Mouse (Mus musculus) large intestine, adult 2 months (tissue): ENCODE results near the gene Bank1. TPM values are rescaled to one million over a fixed set of nuclear protein-coding genes. Genes with fewer than 3 reads are reported as not detected.

Experiments
- DNase-seq: peaks from one replicate; pipeline ENCODE4 v3.0.0-alpha.2; 2012; ENCODE audit warnings: low read depth, low spot score
- WGBS: fragments of 180-500 bp; shearing (Covaris S2); methylation state at CpG from one replicate; pipeline ENCODE4 v1.1.7; 2018; 5-methylcytosine and 5-hydroxymethylcytosine counted together
- polyA plus RNA-seq: library from polyadenylated mRNA; depleted of rRNA; stranded (reverse); fragments of >200 nt; gene quantifications from 2 replicates; pipeline ENCODE4 v1.2.3, GENCODE M21; 2012

Bank1 gene
- polyA plus RNA-seq, 1 experiment, result 2.1 TPM

DNA sequence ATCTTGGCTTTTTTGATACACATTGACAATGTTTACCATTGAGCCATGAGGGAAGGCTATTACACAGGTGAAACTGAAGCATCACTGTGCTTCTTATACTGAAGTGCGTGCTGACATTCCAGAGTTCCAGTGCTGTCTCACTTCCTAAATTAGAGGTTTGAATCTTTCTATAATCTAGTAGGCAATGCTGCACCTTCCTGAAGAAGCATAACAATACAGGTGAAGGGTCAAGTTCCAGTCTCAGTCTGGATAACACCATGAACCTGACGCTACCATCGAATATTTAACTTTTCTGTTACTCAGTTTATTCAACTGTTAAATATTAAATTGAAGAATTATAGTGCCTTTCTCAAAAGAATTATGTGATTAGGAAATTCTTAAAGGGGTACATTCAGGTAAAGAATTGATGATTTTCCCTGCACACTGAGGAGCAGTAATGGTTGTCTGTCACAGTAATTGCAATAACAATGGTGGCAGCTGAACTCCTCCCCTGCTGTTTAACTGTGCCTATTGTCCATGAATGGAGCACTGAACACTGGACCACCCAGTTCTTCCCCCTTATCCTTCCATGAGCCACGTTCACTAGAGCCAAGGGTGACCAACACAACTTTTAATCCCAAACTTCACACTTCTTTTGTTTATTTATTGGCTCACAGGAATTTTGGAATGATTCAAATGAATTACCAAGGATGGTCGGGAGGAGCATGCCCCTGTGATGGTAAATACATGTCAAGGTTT lies 210.2 kb downstream of the Bank1 start:
- 63% methylated on average over 5 of the region's 5 CpGs for WGBS
- no peak for DNase-seq

DNA sequence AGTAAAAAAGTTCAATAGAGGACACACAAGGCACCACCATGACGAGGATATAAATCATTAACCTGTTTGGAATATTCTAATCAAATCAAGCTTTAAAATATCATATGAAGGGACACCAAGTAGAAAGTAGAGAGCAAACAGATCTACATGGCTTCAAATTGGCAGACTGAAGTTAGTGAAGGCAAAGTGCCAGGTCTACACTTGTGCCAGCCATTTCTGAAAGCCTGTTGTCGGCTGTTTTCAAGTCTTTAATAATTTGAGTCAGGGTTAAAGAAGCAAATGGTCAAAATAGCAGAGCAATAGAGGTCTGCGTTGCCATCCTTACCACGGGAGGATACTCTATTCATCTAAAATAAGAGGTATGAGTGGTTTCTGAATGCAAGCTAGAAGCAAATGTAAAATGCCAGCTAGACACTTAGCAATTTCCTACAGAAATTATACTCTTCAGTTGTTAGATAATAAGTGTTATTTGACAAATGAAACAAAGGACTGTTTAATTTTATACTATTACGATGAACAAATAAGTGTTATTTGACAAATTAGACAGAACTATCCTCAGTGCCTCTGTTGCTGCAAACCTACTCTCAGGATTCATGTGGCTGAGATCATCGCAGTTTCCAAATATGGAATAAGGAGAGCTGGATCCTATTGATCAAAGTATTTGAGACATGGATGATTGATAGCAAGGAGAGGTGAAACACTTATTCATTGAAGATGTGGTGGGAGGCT lies 216.3 kb downstream of the Bank1 start:
- DNase-seq, result no peak
- 81% methylated on average over 6 of the region's 6 CpGs for WGBS

DNA sequence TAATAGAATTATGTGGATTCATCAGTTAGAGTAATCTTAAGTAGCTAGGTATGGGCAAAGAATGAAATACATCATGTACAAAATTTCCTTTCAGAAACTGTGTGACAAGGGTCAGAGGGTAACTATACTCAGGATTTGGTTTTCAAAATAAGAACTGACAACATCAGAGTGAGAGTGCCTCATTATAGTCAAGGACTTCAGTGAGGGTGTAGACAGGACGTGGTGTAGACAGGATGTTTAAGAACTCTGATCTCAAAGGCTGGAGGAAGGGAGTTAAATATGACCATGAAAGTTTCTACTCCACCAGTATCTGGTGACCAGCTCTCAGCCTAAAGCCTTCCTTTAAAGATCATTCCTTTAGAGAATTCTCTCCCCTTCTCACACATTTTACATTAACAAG lies 219.4 kb downstream of the Bank1 start:
- no peak for DNase-seq
- 53% methylated on average over 1 of the region's 1 CpGs for WGBS

DNA sequence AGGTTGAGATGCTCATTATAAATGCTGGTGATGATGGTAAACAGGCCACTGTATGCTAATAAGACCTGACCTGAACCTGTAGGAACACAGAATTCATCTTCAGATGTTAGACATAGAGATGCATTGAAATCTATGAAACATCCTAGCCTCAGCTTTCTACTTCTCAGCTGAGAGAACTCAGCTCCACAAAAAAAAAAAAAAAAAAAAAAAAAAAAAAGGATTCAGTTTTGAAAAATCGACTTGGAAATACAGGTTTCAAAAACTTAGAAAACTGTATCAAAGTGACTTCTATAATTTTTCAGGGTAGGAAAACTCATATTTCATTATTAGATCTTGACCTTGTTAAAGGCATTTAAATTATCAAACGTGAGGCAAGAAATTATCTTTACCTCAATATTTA lies 222.5 kb downstream of the Bank1 start:
- DNase-seq, result no peak
- 77% methylated on average over 2 of the region's 2 CpGs for WGBS

DNA sequence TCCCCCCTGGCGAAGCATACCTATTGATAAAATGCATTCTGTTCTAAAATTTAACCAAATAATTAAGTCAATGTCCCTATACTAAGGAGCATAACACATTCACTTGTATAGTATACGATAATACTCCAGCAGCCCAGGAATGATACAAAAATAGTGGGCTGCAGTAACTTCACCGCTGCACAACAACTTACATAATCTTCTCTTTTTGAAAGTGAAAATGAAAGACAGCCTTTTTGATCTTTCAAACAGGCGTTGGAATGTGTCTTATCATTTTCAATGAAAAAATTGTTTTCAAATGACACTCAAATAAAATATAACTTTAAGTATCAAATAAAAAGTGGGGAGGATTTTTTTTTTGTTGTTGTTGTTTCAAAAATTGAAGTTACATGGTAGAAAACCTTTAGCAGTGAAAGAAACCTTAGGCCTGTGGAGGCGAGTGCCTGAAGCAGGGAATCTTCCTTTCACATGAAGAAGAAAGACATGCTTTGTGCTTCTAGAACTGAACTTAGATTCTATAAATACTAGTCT lies 224.8 kb downstream of the Bank1 start:
- no peak for DNase-seq
- WGBS, result 73% methylated on average over 5 of the region's 5 CpGs

DNA sequence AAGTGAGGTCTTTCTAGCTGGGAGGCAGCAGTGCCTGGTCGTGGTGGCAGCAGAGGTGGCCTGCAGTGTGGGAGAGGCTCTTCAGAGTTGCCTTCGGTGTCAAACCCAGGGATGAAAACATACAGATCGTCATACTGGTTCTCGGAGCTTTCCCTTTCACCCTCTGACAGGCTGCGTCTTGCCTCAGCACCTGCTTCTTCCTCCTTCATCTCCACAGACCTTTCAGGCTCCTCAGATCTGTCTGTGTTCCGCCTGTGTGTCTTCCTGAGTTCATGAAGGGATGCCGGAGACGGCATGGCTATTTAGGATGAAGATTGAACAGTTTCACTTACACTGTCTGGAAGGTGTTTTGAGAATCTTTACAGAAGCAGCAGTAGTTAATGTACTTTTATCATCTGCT lies 225.6 kb downstream of the Bank1 start:
- no peak for DNase-seq
- WGBS, result 78% methylated on average over 8 of the region's 8 CpGs

DNA sequence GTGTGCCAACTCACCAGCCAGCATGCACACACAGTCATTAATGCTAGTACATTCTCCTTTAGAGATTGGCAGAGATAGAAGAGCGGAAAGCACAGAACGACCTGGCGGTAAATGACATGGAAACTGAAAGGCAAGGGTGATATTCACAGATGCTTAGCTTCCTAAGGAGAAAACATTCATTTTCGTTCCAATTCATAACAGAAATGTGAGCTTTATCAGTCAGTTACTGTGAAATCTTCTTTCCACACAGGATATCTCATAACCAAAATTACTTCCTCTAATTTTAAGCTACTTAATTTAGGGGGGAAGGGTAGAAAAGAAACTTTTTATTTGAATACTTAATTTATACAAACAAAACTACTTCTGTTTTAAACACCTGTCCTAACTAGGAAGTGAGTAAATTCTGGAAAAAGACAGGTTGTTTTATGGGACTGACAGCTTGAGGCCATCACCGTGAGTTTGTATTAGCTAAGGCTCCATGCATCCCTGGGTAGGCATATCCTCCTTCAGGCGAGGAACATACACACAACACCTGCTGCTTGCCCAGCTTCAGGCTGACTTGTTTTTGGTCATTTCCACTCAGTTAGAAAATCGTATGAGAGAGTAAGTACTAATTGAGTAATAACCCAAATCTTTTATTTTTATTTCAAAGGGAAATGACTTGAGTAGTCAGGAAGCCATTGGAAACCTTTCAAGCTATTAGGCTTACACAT lies 238.8 kb downstream of the Bank1 start:
- DNase-seq, result no peak
- 69% methylated on average over 7 of the region's 7 CpGs for WGBS

DNA sequence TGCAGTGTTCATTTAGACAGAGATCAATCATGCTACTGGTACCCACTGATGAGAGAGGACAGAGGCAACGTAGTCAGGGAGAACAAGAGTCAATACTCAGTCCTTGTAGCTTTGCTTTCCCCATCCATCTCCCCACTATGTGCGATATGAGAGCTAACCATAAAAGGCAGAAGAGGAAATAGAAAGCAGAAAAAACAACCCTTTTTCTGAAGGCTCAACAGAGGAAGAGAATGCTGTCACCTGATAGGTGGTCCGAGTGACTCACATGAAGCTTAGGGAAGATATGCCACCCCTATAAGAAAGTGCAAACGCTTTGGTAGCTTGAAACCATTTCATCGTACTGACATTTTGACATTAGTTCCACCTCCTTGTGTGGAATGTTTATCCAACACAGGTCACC lies 239.4 kb downstream of the Bank1 start:
- DNase-seq, result no peak
- 58% methylated on average over 5 of the region's 5 CpGs for WGBS

DNA sequence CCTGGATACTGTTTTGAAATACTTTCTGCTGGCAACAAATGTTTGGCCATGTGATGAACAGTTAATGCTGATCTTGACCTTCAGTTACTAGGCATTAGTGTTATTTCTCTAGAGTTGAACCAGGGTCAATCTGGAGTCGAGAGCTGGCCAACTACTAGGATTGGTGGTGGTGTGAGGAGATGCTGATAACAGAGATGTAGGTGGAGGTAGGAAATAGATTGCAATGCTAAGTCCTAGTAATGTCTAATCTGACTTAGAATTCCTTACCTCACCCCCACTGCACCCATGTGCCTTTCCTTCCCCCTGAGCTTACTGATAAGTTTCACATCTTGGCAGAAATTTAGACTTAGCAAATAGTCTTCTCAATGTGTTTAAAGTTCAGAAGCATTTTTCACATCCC lies 240.8 kb downstream of the Bank1 start:
- DNase-seq, result no peak
- WGBS, result 62% methylated on average over 1 of the region's 1 CpGs

DNA sequence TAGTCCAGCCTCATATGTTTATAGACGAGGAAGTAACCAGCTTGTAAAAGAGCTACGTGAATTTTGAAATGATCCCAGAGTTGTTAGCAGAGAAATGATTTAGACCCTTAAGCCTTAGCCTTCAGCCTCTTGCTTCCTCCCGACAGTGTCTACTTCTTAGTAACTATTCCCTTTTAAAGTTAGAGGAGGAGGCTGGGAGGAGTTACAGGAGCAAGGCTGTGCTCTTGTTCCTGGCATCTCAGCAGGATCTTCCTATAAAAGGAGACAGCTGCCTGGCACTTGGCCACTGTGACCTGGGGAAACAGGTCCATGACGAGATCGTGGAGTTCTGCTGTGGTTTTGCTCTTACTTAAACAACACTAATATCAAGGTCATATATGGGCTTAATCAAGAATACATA lies 241.8 kb downstream of the Bank1 start:
- no peak for DNase-seq
- 12% methylated on average over 5 of the region's 5 CpGs for WGBS

DNA sequence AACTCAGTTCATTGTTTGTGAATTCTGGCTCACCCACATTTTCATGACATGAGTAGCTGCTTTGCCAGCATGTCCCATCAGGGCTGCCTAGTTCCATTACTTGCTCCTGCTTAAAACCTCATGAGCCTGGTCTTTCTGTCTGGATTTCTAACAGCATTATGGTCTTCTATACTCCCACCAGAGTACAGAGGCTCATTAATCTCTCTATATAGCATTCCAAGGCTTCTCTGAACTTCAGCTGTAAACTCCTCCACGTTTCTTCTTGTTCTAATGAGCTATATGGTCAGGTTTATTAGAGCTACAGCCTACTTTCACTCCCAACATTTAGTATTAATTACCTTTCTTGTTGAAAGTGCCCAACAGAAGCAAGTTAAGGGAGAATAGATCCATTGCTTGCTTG lies 244.6 kb downstream of the Bank1 start:
- no peak for DNase-seq
- 70% methylated on average over 1 of the region's 1 CpGs for WGBS

DNA sequence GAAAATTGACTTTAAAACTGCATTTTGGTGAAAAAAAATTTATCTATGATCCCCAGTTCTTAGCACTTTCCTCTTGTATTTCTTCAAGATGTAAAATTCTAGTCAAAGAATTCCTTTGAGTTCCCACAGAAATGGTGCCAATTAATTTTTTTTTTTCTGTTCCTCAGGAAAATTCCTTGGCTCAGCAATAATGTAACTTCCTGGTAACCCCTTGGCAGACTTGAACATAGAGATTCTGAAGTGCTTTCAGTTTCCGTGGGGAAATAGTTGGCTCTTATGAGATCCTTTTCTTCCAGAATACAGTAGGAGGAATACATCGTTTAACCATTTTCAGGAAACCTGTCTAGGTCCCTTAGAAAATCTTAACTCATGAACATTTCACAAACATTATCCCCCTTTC lies 247.3 kb downstream of the Bank1 start:
- no peak for DNase-seq
- 58% methylated on average over 2 of the region's 2 CpGs for WGBS

DNA sequence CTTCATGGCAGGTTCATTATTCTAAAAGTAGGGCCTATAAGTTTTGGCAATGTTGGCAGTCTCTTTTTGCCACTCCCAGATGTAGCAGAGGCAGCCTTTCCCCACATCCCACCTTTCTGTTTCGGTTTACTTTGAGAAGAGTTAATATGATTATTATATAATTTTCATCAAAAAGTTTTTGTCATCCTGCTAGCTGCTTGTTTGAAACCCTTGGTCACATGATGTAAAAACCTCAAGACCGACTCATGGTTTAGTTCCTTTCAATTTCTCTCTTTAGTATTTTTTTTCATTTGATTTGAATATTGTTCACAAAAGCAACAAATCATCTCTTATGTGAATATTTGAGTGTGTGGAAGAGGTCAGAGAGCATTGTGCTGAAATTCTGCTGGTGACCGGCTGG lies 255.5 kb downstream of the Bank1 start:
- no peak for DNase-seq
- 90% methylated on average over 3 of the region's 3 CpGs for WGBS

DNA sequence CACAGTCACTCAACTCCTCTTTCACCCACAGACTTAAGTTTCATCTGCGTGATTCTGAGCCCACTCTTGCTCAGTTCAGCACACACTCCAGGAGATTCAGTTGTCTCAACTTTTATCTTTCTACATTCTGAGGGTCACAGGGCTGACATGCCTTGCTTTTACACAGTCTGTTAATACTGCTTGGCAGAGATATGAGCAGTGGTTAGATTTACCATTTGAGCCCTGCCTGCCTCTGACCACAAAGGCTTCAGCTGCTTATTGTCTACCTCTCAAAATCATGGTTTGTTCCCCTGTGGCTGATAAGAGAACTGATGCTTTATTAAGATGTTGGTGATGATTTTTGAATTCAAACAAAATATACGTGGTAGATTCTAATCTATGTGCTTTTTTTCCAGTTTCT lies 264.0 kb downstream of the Bank1 start:
- no peak for DNase-seq
- WGBS, result 75% methylated on average over 2 of the region's 2 CpGs

DNA sequence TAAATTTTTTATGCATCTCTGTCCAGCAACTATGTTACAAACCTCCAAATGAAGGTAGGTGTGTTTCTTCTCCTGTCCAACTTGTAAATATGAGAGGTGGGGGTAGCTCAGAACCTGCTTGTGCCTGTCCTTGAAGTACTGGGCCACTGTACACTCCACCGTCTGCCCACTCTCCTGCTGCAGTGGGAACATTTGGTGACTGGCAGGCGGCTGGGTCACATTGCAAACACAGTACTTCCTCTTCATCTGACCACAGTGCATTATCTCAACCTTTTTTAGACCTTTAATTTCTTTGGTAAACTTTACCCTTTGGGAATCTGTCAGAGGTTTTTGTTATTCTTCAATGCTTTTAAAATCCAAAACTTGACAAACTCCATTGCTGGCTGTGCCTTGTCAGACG lies 275.2 kb downstream of the Bank1 start:
- WGBS, result 75% methylated on average over 3 of the region's 3 CpGs
- DNase-seq, result no peak

DNA sequence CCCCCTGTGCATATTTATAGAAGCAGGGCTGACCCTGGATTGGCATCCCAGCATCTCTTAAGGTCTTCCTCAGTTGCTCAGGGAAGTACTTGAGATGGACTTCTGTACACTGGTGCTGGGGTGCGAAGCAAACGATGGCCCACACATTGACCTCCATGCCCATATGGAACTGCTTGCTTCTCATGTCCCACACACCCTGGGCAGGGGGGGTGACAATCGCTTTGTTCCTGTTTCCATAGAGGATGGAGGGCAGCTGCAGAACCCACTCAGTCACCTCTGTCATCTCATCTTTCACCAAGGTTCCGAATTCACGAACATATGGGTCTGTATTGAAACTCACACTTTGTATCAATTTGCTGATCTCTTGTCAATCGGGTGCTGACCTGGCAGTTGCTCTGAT lies 275.7 kb downstream of the Bank1 start:
- DNase-seq, result no peak
- 90% methylated on average over 6 of the region's 6 CpGs for WGBS

DNA sequence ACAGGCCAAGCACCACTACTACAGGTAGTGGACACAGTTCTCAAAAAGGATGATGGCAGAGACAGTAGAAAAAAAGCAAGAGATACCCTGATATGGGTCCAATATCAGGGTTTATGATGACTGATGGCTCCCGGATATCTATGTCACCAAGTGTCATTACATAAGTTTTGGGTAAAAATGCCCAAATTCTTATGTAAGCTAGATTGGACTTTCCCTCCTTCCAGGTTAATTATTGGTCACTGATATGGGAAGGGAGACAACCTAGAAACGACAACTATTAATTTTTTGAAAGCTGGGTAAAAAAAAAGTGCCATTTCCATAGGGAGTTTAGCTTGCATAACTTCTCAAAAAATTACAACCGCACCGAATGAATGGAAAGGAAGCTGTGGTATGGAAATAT lies 277.8 kb downstream of the Bank1 start:
- DNase-seq, result no peak
- WGBS, result 70% methylated on average over 4 of the region's 4 CpGs

DNA sequence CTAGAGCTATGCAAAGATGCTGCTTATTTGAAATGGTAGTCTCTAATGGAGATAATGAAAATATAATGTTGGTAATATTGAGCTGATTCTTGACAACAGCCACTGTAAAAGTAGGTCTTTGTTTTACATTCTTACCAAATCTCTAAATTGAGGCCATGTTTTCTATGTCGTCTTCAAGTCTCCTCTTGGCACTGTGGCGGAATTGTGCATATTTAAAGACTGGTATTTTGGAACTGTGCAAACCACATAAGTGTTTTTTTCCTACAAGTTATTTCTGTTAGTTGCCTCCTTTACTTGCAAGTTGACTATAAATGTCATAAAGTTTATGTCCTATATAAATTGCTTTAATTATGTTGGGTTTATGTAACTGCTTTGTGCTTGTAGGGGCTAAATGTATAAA lies 280.5 kb downstream of the Bank1 start:
- 72% methylated on average over 2 of the region's 2 CpGs for WGBS
- DNase-seq, result no peak

DNA sequence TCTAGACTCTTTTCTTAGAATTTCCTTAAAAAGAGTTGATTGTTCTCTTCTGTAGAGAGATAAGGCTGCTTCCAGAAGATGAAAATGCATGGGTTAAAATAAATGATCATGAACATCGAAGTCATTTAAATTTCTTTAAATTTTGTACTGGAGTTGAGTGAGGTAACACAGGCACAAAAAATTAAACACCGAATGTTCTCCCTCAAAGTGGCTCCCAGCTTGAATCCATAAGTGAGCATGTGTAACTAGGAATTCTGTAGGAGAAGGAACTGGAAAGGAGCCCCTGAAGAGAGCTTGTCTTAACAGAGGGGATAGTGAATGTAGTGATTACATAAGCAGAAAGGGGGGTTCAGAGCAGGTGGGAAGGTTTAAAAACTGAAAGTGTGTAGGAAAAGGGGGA lies 285.8 kb downstream of the Bank1 start:
- no peak for DNase-seq
- WGBS, result 91% methylated on average over 2 of the region's 2 CpGs

DNA sequence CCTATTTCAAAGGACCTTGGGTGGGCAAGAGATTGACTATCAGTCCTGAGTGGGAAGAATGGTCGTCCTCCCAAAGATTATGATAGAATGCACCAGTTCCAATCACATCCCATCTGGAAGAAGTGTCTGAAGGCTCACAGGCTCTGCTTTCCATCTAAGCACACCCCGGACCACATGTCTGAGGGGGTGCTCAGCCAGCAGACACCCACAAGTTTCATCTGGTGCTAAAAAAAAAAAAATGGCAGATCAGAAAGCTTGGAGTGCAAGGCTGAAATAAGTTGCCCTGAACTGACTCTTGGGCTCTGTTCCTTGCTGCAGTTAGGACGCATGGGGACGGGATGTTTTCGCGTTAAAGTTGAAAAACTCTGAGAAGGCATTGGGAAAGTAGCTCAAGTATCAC lies 286.4 kb downstream of the Bank1 start:
- no peak for DNase-seq
- 93% methylated on average over 6 of the region's 6 CpGs for WGBS

DNA sequence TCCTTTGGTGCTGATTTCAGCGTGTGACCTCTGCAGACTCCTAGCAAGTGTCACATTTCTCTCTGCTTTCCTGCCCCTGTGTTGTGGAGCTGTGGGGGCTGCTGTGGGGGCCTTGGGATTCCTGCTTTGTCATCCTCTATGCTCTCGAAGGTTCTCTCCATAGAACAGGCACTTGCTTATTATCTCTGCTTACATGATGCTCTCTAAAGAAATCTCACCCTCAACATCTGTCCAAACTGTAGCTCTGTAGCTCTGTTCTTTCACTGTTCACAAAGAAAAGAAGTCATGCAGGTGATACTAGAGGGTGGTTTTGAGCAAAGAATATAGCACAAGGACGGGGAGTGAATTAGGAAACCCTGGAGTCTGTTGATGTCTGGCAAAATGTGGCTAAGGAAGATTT lies 288.6 kb downstream of the Bank1 start:
- WGBS, result 58% methylated on average over 3 of the region's 3 CpGs
- DNase-seq, result no peak
